ENCODE assay signal across 13 mouse cellular contexts in genomic region chr3:37936251-37936931, GRCm38 (mm10).
A peak's percentile ranks its signal among the peaks of the same experiment; 100 is the strongest.
DNase-seq lines count a peak whose midpoint lies in the region; ATAC-seq and TF ChIP-seq lines count a peak whose summit lies in the region.
"Had no signal": no experiment of that assay in that cellular context is flagged by ENCODE, and none has a peak within 500 bp of the region (broad histone marks: within the 10 kb centered on the region; RNA-seq: fewer than 3 reads in every experiment).

No protein-coding gene starts in this region.

- TF ChIP-seq POLR2A in kidney, adult 2 months (IDR thresholded peaks at IDR 0.05; ENCODE audit: low read depth, low read length), result no peak
- no peak for TF ChIP-seq POLR2A in limb, embryonic 14.5 days (IDR thresholded peaks at IDR 0.05; ENCODE audit: borderline replicate concordance, extremely low read depth, insufficient read depth, insufficient read length)

- no peak overlapping the region for H3K9ac ChIP-seq in heart, embryonic 16.5 days (ENCODE audit: low read length)
- H3K9ac ChIP-seq in limb, embryonic 14.5 days (ENCODE audit: low read depth, low read length, severe bottlenecking), result no peak overlapping the region

- H3K36me3 ChIP-seq in heart, embryonic 16.5 days (ENCODE audit: control insufficient read depth, insufficient read depth), result no peaks in the 10 kb centered on the region
- no peaks in the 10 kb centered on the region for H3K36me3 ChIP-seq in embryonic facial prominence, embryonic 10.5 days (replicated peaks)
- H3K36me3 ChIP-seq in kidney, adult 2 months (ENCODE audit: control insufficient read depth, insufficient read depth, low read length), result no peaks in the 10 kb centered on the region
- no peaks in the 10 kb centered on the region for H3K36me3 ChIP-seq in limb, embryonic 14.5 days (ENCODE audit: control insufficient read depth, insufficient read depth, low read length)
- no peaks in the 10 kb centered on the region for H3K36me3 ChIP-seq in forebrain, embryonic 10.5 days (replicated peaks)

- H3K4me1 ChIP-seq in heart, embryonic 16.5 days (ENCODE audit: control insufficient read depth, insufficient read depth, low read length), result peaks cover 40% of the 10 kb centered on the region
- H3K4me1 ChIP-seq in embryonic facial prominence, embryonic 10.5 days, result peaks cover 51% of the 10 kb centered on the region
- H3K4me1 ChIP-seq in kidney, adult 2 months (ENCODE audit: control insufficient read depth, insufficient read depth, low read length), result peaks cover 29% of the 10 kb centered on the region
- H3K4me1 ChIP-seq in limb, embryonic 14.5 days (ENCODE audit: control insufficient read depth, insufficient read depth, low read length), result peaks cover 39% of the 10 kb centered on the region
- H3K4me1 ChIP-seq in forebrain, embryonic 10.5 days, result peaks cover 30% of the 10 kb centered on the region

- 68% methylated on average over 12 of the region's 12 CpGs for WGBS in heart, embryonic 16.5 days
- 79% methylated on average over 12 of the region's 12 CpGs for WGBS in embryonic facial prominence, embryonic 10.5 days
- 24% methylated on average over 12 of the region's 12 CpGs for WGBS in kidney, adult 2 months
- 22% methylated on average over 12 of the region's 12 CpGs for WGBS in limb, embryonic 14.5 days
- 81% methylated on average over 12 of the region's 12 CpGs for WGBS in forebrain, embryonic 10.5 days

- DNase-seq in heart, postnatal 4 days, result no peak
- DNase-seq in embryonic facial prominence, embryonic 10.5 days (ENCODE audit: low spot score), result no peak
- DNase-seq in kidney, adult 2 months, result peak; percentile 88
- peak; percentile 36 for DNase-seq in limb, embryonic 14.5 days (ENCODE audit: low spot score)
- DNase-seq in forebrain, embryonic 10.5 days (ENCODE audit: extremely low spot score, low spot score), result no peak
- DNase-seq in lung, postnatal 36 days, result no peak
- DNase-seq: lung, postnatal 10 days; right cerebral cortex, adult 18-20 months; thymus, adult 18-20 months had no signal

- no peaks in the 10 kb centered on the region for H3K9me3 ChIP-seq in heart, embryonic 16.5 days (replicated peaks; ENCODE audit: control insufficient read depth, low read length)
- H3K9me3 ChIP-seq in embryonic facial prominence, embryonic 10.5 days, result no peaks in the 10 kb centered on the region
- H3K9me3 ChIP-seq in limb, embryonic 14.5 days (ENCODE audit: control insufficient read depth, low read length), result no peaks in the 10 kb centered on the region
- H3K9me3 ChIP-seq in forebrain, embryonic 10.5 days, result no peaks in the 10 kb centered on the region

- peak overlapping the region; percentile 18; the same call in 1 of the 2 replicates for H3K4me2 ChIP-seq in heart, embryonic 16.5 days (ENCODE audit: low read depth, low read length)
- H3K4me2 ChIP-seq in limb, embryonic 14.5 days (replicated peaks; ENCODE audit: low read depth, low read length, severe bottlenecking), result peak overlapping the region; percentile 44

- H3K27me3 ChIP-seq in heart, embryonic 16.5 days (ENCODE audit: control insufficient read depth, insufficient read depth, low read length), result no peaks in the 10 kb centered on the region
- 0 out of 2 replicates have a peak, but pooled peaks cover 7% of the 10 kb centered on the region for H3K27me3 ChIP-seq in embryonic facial prominence, embryonic 10.5 days (replicated peaks; ENCODE audit: low read depth, poor library complexity, severe bottlenecking)
- no peaks in the 10 kb centered on the region for H3K27me3 ChIP-seq in kidney, adult 2 months (replicated peaks; ENCODE audit: control insufficient read depth, insufficient read depth, low read length)
- H3K27me3 ChIP-seq in limb, embryonic 14.5 days (ENCODE audit: control insufficient read depth, insufficient read depth, low read length), result no peaks in the 10 kb centered on the region
- H3K27me3 ChIP-seq in forebrain, embryonic 10.5 days (ENCODE audit: poor library complexity, severe bottlenecking), result no peaks in the 10 kb centered on the region
- H3K27me3 ChIP-seq: CH12.LX had no signal

- no peak for TF ChIP-seq CTCF in kidney, adult 2 months (conservative IDR thresholded peaks at IDR 0.05; ENCODE audit: insufficient read depth, insufficient read length, low read depth, low read length)

- ATAC-seq in heart, embryonic 16.5 days (replicated peaks; ENCODE audit: extremely low read depth, insufficient read depth, low FRiP score), result no peak
- ATAC-seq in limb, embryonic 14.5 days (ENCODE audit: low FRiP score, low read depth), result peak; percentile 13; the same call in 1 of the 2 replicates
- no peak for ATAC-seq in inflammation-experienced regulatory T-cells, adult 6 months

- peak overlapping the region; percentile 63; the same call in 1 of the 2 replicates for H3K27ac ChIP-seq in heart, embryonic 16.5 days (ENCODE audit: low read length)
- H3K27ac ChIP-seq in embryonic facial prominence, embryonic 10.5 days (replicated peaks), result peak overlapping the region; percentile 73
- H3K27ac ChIP-seq in kidney, adult 2 months (ENCODE audit: insufficient read depth, low read depth, low read length), result peak overlapping the region; percentile 71
- H3K27ac ChIP-seq in limb, embryonic 14.5 days (replicated peaks; ENCODE audit: low read depth, low read length), result peak overlapping the region; percentile 49; the same call in 1 of the 2 replicates
- no peak overlapping the region for H3K27ac ChIP-seq in forebrain, embryonic 10.5 days

- no peak overlapping the region for H3K4me3 ChIP-seq in heart, embryonic 16.5 days (ENCODE audit: low read length)
- H3K4me3 ChIP-seq in embryonic facial prominence, embryonic 10.5 days, result no peak overlapping the region
- H3K4me3 ChIP-seq in kidney, adult 2 months (ENCODE audit: insufficient read depth, low read depth, low read length), result no peak overlapping the region
- peak overlapping the region; percentile 17 for H3K4me3 ChIP-seq in limb, embryonic 14.5 days (replicated peaks; ENCODE audit: low read length)
- H3K4me3 ChIP-seq in forebrain, embryonic 10.5 days, result no peak overlapping the region
- H3K4me3 ChIP-seq: erythroblast, embryonic 14.5 days had no signal

Comparison
In these comparisons a context has a peak if more than half of its experiments do, and no peak if none do; other contexts are left out.
1. DNase-seq: peak in kidney, adult 2 months (single experiment) and limb, embryonic 14.5 days (single experiment); none in heart, postnatal 4 days (single experiment), embryonic facial prominence, embryonic 10.5 days (single experiment), forebrain, embryonic 10.5 days (single experiment) and lung, postnatal 36 days (single experiment).